Mouse (Mus musculus) forebrain, embryonic 16.5 days (tissue): ENCODE measurements at regions not wholly inside any gene's neighbourhood (a gene's known extent, or its start where the extent isn't known, plus 50 kb on each side); places are given as distances from the start of the nearest gene placed in this dataset.

Experiments
- ATAC-seq: fragments of 200-750 bp; cut with Nextera tagmentation; 2 replicates; pipeline ENCODE4 v1.8.0; 2017; ENCODE audit warnings: mild to moderate bottlenecking, moderate library complexity
- H3K27ac ChIP-seq: fragments of 300-500 bp; sonication (generic); 2 replicates; pipeline ENCODE4 v1.5.1; 2014; ENCODE audit warnings: low read length, control low read depth
- H3K27me3 ChIP-seq: fragments of 300-500 bp; sonication (generic); replicated peaks from 2 replicates; pipeline ENCODE4 v1.6.1; 2014; ENCODE audit warnings: low read length; ENCODE audit not compliant: control insufficient read depth, insufficient read depth
- H3K36me3 ChIP-seq: fragments of 300-500 bp; sonication (generic); 2 replicates; pipeline ENCODE4 v1.6.1; 2014; ENCODE audit not compliant: control insufficient read depth, insufficient read depth
- H3K4me1 ChIP-seq: fragments of 300-500 bp; sonication (generic); replicated peaks from 2 replicates; pipeline ENCODE4 v1.6.1; 2014; ENCODE audit warnings: low read length; ENCODE audit not compliant: control insufficient read depth, insufficient read depth
- H3K4me2 ChIP-seq: fragments of 300-500 bp; sonication (generic); 2 replicates; pipeline ENCODE4 v1.6.1; 2014; ENCODE audit warnings: mild to moderate bottlenecking, low read length, control low read depth
- H3K4me3 ChIP-seq: fragments of 300-500 bp; sonication (generic); replicated peaks from 2 replicates; pipeline ENCODE4 v1.5.1; 2014; ENCODE audit warnings: mild to moderate bottlenecking, low read length, control low read depth
- H3K9ac ChIP-seq: fragments of 300-500 bp; sonication (generic); replicated peaks from 2 replicates; pipeline ENCODE4 v1.6.1; 2014; ENCODE audit warnings: low read depth, low read length, control low read depth
- H3K9me3 ChIP-seq: fragments of 300-500 bp; sonication (generic); 2 replicates; pipeline ENCODE4 v1.6.1; 2016; ENCODE audit warnings: low read length; ENCODE audit not compliant: control insufficient read depth
- WGBS: fragments of 180-500 bp; shearing (Covaris S2); extraction: QIAGEN DNeasy Blood & Tissue Kit; methylation state at CpG from one replicate; pipeline ENCODE4 v1.1.7; 2014; 5-methylcytosine and 5-hydroxymethylcytosine counted together

DNA sequence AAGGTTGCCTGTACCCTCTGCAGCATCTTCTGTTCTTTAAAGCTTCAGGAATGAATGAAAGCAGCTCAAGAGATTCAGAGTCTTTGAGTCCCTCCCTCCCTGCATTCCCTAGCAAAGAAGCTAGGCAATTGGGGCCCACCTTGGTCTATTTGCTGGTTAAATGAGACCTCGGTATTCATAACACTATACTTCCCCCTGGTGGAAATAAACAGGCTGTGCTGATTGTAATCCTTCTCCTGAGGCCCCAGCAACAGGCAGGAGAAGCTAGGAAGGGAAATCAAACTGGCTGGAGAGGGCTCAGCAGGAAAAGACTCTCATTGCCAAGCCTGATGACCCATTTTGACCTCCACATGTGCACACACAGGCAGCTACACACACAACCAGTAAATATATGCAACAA, 137.1 kb downstream of the Sh3bp4 start:
- no peaks in the 10 kb centered on the region for H3K36me3 ChIP-seq
- H3K4me3 ChIP-seq, result no peak overlapping the region
- no peak overlapping the region for H3K4me2 ChIP-seq
- no peaks in the 10 kb centered on the region for H3K9me3 ChIP-seq
- WGBS, result 0% methylated on average over 1 of the region's 1 CpGs
- no peaks in the 10 kb centered on the region for H3K27me3 ChIP-seq
- no peaks in the 10 kb centered on the region for H3K4me1 ChIP-seq
- no peak overlapping the region for H3K9ac ChIP-seq
- H3K27ac ChIP-seq, result no peak overlapping the region
- ATAC-seq, result peak; percentile 57

DNA sequence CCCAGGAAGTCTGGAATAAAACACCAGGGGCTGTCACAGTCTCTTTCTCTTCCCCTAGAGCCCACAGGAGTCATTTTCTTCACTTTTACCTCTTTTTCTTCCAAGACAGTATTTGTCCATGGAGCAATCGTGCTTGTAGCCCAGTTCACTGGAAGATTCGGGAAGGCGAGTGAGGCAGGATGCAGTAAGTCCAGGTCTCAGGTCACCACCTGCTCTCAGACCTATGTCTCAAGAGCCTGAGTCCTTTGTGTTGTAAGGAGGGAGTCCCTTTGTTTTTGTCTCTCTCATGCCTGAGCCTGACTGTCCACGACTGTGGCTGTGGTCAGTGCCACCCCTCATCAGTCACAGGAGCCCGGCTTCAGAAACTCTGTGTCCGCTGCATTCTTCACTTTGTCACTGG, 140.9 kb downstream of the Sh3bp4 start:
- Histone ChIP-seq H3K4me2 (no peak overlapping the region), H3K9me3 (no peaks in the 10 kb centered on the region), H3K9ac (no peak overlapping the region), H3K4me3 (no peak overlapping the region), H3K36me3 (no peaks in the 10 kb centered on the region), H3K27ac (no peak overlapping the region), H3K27me3 (no peaks in the 10 kb centered on the region), H3K4me1 (no peaks in the 10 kb centered on the region)
- ATAC-seq, result no peak
- 86% methylated on average over 6 of the region's 6 CpGs for WGBS

- H3K27ac ChIP-seq, result no peak overlapping the region
- H3K9me3 ChIP-seq, result no peaks in the 10 kb centered on the region
- H3K36me3 ChIP-seq, result no peaks in the 10 kb centered on the region
- no peak overlapping the region for H3K4me2 ChIP-seq
- H3K4me1 ChIP-seq, result no peaks in the 10 kb centered on the region
- H3K4me3 ChIP-seq, result no peak overlapping the region
- no peak for ATAC-seq
- H3K9ac ChIP-seq, result no peak overlapping the region
- H3K27me3 ChIP-seq, result no peaks in the 10 kb centered on the region
- 44% methylated on average over 5 of the region's 5 CpGs for WGBS
Measured at GRCm38 (mm10) chr1:89228426-89228825, 158.2 kb downstream of the Sh3bp4 start.

DNA sequence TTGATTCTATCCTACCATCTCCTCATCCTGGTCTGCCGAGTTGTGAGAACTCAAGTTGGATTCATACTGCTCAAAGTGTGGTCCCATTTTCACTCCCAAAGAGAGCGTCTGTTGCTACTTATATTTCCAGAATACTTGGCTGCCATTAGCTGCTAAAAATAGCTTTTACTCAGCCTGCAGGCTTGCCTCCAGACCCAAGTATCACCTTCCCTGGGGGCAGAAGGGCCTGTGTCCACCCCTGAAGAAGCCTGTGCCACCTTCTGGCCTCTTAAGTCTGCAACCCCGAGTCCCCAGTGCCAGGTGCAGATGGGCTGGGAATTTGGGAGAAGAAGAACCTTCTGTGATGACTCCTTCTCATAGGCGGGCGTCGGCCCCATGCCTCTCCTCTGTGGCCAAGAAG, 161.5 kb downstream of the Sh3bp4 start:
- H3K27me3 ChIP-seq, result no peaks in the 10 kb centered on the region
- H3K36me3 ChIP-seq, result no peaks in the 10 kb centered on the region
- H3K4me3 ChIP-seq, result no peak overlapping the region
- WGBS, result 80% methylated on average over 6 of the region's 6 CpGs
- no peak overlapping the region for H3K27ac ChIP-seq
- no peak overlapping the region for H3K9ac ChIP-seq
- H3K9me3 ChIP-seq, result no peaks in the 10 kb centered on the region
- no peak overlapping the region for H3K4me2 ChIP-seq
- no peak for ATAC-seq
- H3K4me1 ChIP-seq, result peaks cover 8% of the 10 kb centered on the region

GRCm38 (mm10) chr1:89232391-89232790, 162.2 kb downstream of the Sh3bp4 start:
- no peaks in the 10 kb centered on the region for H3K9me3 ChIP-seq
- H3K27me3 ChIP-seq, result no peaks in the 10 kb centered on the region
- no peaks in the 10 kb centered on the region for H3K36me3 ChIP-seq
- 72% methylated on average over 5 of the region's 5 CpGs for WGBS
- ATAC-seq, result no peak
- no peak overlapping the region for H3K27ac ChIP-seq
- no peak overlapping the region for H3K4me2 ChIP-seq
- H3K4me1 ChIP-seq, result peaks cover 14% of the 10 kb centered on the region
- no peak overlapping the region for H3K4me3 ChIP-seq
- no peak overlapping the region for H3K9ac ChIP-seq

- Histone ChIP-seq H3K4me2 (no peak overlapping the region), H3K27me3 (no peaks in the 10 kb centered on the region), H3K9me3 (no peaks in the 10 kb centered on the region), H3K27ac (no peak overlapping the region), H3K4me1 (peaks cover 22% of the 10 kb centered on the region), H3K9ac (no peak overlapping the region), H3K4me3 (no peak overlapping the region), H3K36me3 (no peaks in the 10 kb centered on the region)
- whole genome bisulfite sequencing, result 78% methylated on average over 8 of the region's 8 CpGs
- ATAC-seq, result peak; percentile 3; the same call in 1 of the 2 replicates
Measured at GRCm38 (mm10) chr1:89234895-89235294, 164.7 kb downstream of the Sh3bp4 start.

- H3K4me2 ChIP-seq, result 0 out of 2 replicates have a peak overlapping the region, but pooled peaks have one; percentile 15
- ATAC-seq, result peak; percentile 69
Measured at GRCm38 (mm10) chr1:89235296-89235695, 165.1 kb downstream of the Sh3bp4 start.

DNA sequence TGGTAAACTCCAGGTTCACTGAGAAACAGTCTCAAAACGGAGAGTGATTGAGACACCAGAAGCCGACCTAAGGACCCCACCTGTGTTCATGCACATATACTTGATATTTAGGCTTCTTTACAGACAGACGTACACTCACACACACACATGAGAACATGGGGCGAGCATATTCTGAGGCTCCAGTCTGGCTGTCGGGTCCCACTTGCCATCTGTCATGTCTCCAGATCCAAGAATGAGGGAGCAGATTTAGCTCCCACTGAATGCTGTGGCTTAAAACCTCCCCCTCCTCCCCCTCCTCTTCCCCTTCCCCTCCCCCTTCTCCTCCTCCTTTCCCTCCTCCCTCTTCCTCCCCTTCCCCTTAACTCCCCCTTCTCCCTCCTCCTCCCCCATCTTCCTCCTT, 167.5 kb downstream of the Sh3bp4 start:
- WGBS, result 55% methylated on average over 5 of the region's 5 CpGs
- H3K4me1 ChIP-seq, result peaks cover 22% of the 10 kb centered on the region
- 0 out of 2 replicates have a peak overlapping the region, but pooled peaks have one; percentile 38 for H3K27ac ChIP-seq

More at GRCm38 (mm10) chr1:89235296-89235695, 165.1 kb downstream of the Sh3bp4 start:
- Histone ChIP-seq H3K4me1 (peaks cover 22% of the 10 kb centered on the region), H3K4me3 (no peak overlapping the region), H3K9me3 (no peaks in the 10 kb centered on the region), H3K36me3 (no peaks in the 10 kb centered on the region), H3K9ac (no peak overlapping the region), H3K27ac (no peak overlapping the region), H3K27me3 (no peaks in the 10 kb centered on the region)
- WGBS, result 32% methylated on average over 3 of the region's 3 CpGs

DNA sequence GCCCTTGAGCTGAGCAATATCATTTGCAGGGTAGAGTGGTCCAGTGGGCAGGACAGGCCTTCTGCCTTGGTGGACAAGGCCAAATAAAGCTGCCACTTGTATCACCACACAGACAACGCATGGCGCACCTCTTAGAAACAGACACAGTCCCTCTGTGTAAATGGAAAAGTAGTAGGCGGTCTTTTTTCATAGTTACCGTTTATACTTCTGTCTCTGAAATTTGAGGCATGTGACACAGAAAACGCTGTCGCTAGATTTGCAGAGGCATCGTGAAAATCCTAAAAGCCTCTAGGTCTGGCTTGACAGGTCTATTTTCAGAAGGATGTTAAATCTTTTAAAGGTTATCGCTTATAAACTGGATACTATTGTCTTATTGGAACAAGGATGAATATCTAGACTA, 174.4 kb downstream of the Sh3bp4 start:
- no peaks in the 10 kb centered on the region for H3K36me3 ChIP-seq
- no peak overlapping the region for H3K4me2 ChIP-seq
- H3K4me3 ChIP-seq, result no peak overlapping the region
- H3K27ac ChIP-seq, result no peak overlapping the region
- no peaks in the 10 kb centered on the region for H3K27me3 ChIP-seq
- no peak for ATAC-seq
- no peak overlapping the region for H3K9ac ChIP-seq
- peaks cover 11% of the 10 kb centered on the region for H3K4me1 ChIP-seq
- H3K9me3 ChIP-seq, result 0 out of 2 replicates have a peak, but pooled peaks cover 3% of the 10 kb centered on the region
- WGBS, result 84% methylated on average over 8 of the region's 8 CpGs

More for the DNA sequence above, 167.5 kb downstream of the Sh3bp4 start:
- ATAC-seq, result peak; percentile 88
- Histone ChIP-seq H3K4me3 (no peak overlapping the region), H3K4me2 (no peak overlapping the region), H3K36me3 (no peaks in the 10 kb centered on the region), H3K9ac (no peak overlapping the region), H3K9me3 (no peaks in the 10 kb centered on the region), H3K27me3 (no peaks in the 10 kb centered on the region)
